Mouse (Mus musculus) kidney, embryonic 16.5 days (tissue): Measurements from ENCODE around the gene Esrrg. TPM values are rescaled to one million over a fixed set of nuclear protein-coding genes. Genes with fewer than 3 reads are reported as not detected.

ENCODE experiments used
- ATAC-seq: fragments of 200-750 bp; cut with Nextera tagmentation; 2 replicates; pipeline ENCODE4 v1.8.0; 2017; ENCODE audit warnings: moderate TSS enrichment; ENCODE audit not compliant: low FRiP score, low TSS enrichment
- H3K27ac ChIP-seq: fragments of 300-500 bp; sonication (generic); 2 replicates; pipeline ENCODE4 v1.5.1; 2014; ENCODE audit warnings: low read length
- H3K27me3 ChIP-seq: fragments of 300-500 bp; sonication (generic); 2 replicates; pipeline ENCODE4 v1.6.1; 2014; ENCODE audit warnings: low read length, control low read depth, mixed read lengths; ENCODE audit not compliant: insufficient read depth
- H3K36me3 ChIP-seq: fragments of 300-500 bp; sonication (generic); 2 replicates; pipeline ENCODE4 v1.6.1; 2014; ENCODE audit warnings: low read length, control low read depth, mixed read lengths; ENCODE audit not compliant: insufficient read depth
- H3K4me1 ChIP-seq: fragments of 300-500 bp; sonication (generic); 2 replicates; pipeline ENCODE4 v1.6.1; 2014; ENCODE audit warnings: low read length, control low read depth, mixed read lengths; ENCODE audit not compliant: insufficient read depth
- H3K4me2 ChIP-seq: fragments of 300-500 bp; sonication (generic); replicated peaks from 2 replicates; pipeline ENCODE4 v1.6.1; 2014; ENCODE audit warnings: low read depth, low read length
- H3K4me3 ChIP-seq: fragments of 300-500 bp; sonication (generic); 2 replicates; pipeline ENCODE4 v1.5.1; 2014; ENCODE audit warnings: mild to moderate bottlenecking, low read length
- H3K9ac ChIP-seq: fragments of 300-500 bp; sonication (generic); replicated peaks from 2 replicates; pipeline ENCODE4 v1.6.1; 2014; ENCODE audit warnings: low read length
- H3K9me3 ChIP-seq: fragments of 300-500 bp; sonication (generic); 2 replicates; pipeline ENCODE4 v1.6.1; 2016; ENCODE audit warnings: low read length, control low read depth
- WGBS: fragments of 180-500 bp; shearing (Covaris S2); extraction: QIAGEN DNeasy Blood & Tissue Kit; methylation state at CpG from one replicate; pipeline ENCODE4 v1.1.7; 2014; 5-methylcytosine and 5-hydroxymethylcytosine counted together
- polyA plus RNA-seq: library from polyadenylated mRNA; unstranded; fragments of >200 nt; fragmentation: Nextera tagmentation; extraction: Ambion mirVana; gene quantifications from 2 replicates; pipeline ENCODE4 v1.2.1, GENCODE M21; 2015

The Esrrg gene
- polyA plus RNA-seq, 1 experiment from 2014 or later: 36.0 TPM

DNA sequence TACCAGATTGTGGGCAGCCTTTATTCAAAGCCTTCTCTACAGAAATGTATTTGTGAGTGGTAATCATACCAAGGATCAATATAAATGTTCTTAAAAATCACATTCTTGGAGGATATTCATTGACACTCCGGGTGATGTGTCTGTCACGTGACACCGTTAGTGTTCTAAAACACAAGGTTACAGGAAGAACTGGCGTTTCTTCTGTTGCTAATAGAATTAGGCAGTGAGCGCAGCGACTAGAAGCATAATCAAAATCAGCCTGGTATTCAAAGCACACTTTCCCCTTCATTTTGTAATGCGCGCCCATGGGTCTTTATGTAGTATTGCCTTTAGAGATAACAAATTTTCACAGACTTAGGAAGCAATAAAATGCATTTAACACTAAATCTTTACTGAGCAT lies 420.6 kb downstream of the Esrrg start:
- Histone ChIP-seq H3K9me3 (no peaks in the 10 kb centered on the region), H3K9ac (no peak overlapping the region), H3K27ac (no peak overlapping the region), H3K4me3 (no peak overlapping the region), H3K4me2 (no peak overlapping the region), H3K27me3 (no peaks in the 10 kb centered on the region; the same call in 1 of the 2 replicates), H3K4me1 (no peaks in the 10 kb centered on the region), H3K36me3 (no peaks in the 10 kb centered on the region)
- 74% methylated on average over 8 of the region's 8 CpGs for WGBS
- no peak for ATAC-seq

DNA sequence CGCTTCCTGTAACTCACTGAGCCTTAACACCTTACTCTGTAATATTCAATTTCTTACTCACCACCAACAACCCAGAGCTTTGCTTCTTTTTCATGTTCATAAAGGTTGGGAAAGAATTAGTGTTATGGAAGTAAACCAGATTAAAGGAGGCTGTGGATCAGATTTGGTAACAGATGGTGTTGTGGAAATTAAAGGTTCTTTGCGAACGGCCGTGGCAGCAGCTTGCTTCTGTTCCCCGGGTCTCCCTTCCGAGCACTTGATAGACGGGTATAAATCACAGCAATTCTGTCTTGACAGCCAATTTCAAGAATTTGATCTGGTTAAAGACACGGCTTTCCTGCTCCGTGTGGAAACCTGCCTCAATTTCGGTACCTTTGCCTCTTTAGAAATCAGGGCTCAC lies 421.5 kb downstream of the Esrrg start:
- WGBS: 18% methylated on average over 10 of the region's 10 CpGs
- Histone ChIP-seq H3K4me1 (no peaks in the 10 kb centered on the region), H3K9me3 (no peaks in the 10 kb centered on the region), H3K27ac (no peak overlapping the region), H3K27me3 (no peaks in the 10 kb centered on the region; the same call in 1 of the 2 replicates), H3K9ac (no peak overlapping the region), H3K4me2 (no peak overlapping the region), H3K36me3 (no peaks in the 10 kb centered on the region), H3K4me3 (no peak overlapping the region)
- ATAC-seq: no peak

DNA sequence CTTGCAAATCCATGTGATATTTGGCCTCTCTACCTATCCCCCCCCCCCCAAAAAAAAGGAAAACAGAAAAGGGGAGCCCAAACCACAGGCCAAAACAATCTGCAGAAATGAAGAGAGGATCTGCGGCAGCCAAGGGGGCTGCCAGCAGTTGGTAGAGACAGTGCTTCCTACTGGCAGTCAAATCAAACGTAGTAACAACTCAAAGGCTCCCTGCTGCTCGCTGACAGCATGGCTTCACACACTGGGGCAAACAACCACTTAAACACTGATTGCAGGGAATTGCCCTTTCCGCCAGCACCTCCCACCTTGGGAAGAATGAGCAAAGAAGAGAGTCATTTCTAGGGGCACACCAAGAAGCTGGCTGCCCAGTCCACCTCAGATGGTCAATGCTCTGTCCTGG lies 422.7 kb downstream of the Esrrg start:
- Histone ChIP-seq H3K4me1 (no peaks in the 10 kb centered on the region), H3K9me3 (no peaks in the 10 kb centered on the region), H3K27ac (no peak overlapping the region), H3K27me3 (no peaks in the 10 kb centered on the region; the same call in 1 of the 2 replicates), H3K4me2 (no peak overlapping the region), H3K9ac (no peak overlapping the region), H3K36me3 (no peaks in the 10 kb centered on the region), H3K4me3 (no peak overlapping the region)
- no peak for ATAC-seq
- 46% methylated on average over 4 of the region's 4 CpGs for WGBS

DNA sequence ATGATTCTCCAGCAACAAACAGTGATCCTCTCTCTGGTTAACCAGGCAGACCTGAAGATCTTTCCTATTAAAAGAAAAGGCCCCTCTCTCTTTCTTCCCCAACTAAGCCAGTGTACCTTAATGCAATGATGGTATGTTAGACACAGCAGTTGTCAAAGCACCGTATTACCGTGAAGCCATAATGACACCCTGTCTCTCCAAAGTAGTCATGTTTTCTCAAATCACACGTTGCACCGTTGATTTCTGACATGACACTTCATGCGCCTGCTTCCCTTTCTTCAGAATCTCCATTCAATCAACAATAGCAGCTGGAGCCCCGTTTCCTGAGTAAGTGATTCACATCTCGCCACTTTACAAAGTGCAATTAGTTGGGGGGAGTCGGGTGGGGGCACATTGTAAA lies 427.4 kb downstream of the Esrrg start:
- Histone ChIP-seq H3K27me3 (no peaks in the 10 kb centered on the region), H3K9ac (no peak overlapping the region), H3K27ac (no peak overlapping the region), H3K9me3 (no peaks in the 10 kb centered on the region), H3K4me2 (no peak overlapping the region), H3K4me3 (no peak overlapping the region), H3K36me3 (no peaks in the 10 kb centered on the region), H3K4me1 (no peaks in the 10 kb centered on the region)
- no peak for ATAC-seq
- WGBS: 24% methylated on average over 8 of the region's 8 CpGs

DNA sequence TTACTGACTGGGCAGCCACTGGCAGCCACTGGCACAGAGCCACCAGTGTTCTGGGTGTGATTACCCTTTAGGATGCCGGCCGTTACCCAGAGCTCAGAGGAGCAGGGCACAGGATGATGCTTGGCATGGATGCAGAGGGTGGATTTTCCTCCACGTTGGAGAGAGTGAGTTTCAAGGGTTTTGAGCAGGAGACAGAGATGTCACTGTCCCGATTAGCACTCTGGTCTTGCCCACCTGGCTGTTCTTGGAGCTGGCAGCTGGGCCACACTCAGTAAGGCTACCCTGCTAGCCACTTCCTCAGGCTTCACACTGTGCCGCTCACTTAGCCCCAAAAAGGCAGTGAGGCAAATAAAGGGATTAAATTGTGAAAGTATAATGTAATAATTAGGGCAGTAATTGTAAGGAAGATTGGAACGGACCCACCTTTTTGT lies 438.1 kb downstream of the Esrrg start:
- peaks cover 6% of the 10 kb centered on the region; the same call in 1 of the 2 replicates for H3K9me3 ChIP-seq
- 82% methylated on average over 6 of the region's 6 CpGs for WGBS
- H3K27me3 ChIP-seq: no peaks in the 10 kb centered on the region
- H3K9ac ChIP-seq: no peak overlapping the region
- H3K4me3 ChIP-seq: no peak overlapping the region
- no peak for ATAC-seq
- no peaks in the 10 kb centered on the region for H3K36me3 ChIP-seq
- H3K4me1 ChIP-seq: no peaks in the 10 kb centered on the region
- no peak overlapping the region for H3K4me2 ChIP-seq
- H3K27ac ChIP-seq: no peak overlapping the region

DNA sequence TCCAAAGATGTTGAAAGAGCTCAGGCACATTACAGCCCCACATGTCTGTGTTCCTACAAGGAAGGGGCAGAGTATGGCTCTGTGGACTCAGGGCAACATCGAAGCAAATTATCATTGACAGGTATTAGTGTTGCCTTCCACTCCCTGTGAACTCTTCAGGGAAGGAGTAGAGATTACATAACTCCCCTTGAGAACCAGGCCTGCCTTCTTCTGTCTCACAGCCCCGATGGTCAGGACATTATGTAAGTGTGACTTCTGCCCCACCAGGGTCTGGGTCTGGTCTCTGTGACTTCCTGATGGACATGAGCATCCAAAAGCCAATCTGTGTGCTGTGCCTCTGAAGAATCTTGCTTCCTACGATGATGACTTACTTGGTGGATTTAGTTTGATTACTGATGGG lies 438.6 kb downstream of the Esrrg start:
- H3K27me3 ChIP-seq: no peaks in the 10 kb centered on the region
- peaks cover 6% of the 10 kb centered on the region; the same call in 1 of the 2 replicates for H3K9me3 ChIP-seq
- no peak for ATAC-seq
- no peak overlapping the region for H3K9ac ChIP-seq
- H3K4me2 ChIP-seq: no peak overlapping the region
- no peak overlapping the region for H3K27ac ChIP-seq
- no peak overlapping the region for H3K4me3 ChIP-seq
- H3K36me3 ChIP-seq: no peaks in the 10 kb centered on the region
- 73% methylated on average over 3 of the region's 3 CpGs for WGBS
- H3K4me1 ChIP-seq: no peaks in the 10 kb centered on the region

DNA sequence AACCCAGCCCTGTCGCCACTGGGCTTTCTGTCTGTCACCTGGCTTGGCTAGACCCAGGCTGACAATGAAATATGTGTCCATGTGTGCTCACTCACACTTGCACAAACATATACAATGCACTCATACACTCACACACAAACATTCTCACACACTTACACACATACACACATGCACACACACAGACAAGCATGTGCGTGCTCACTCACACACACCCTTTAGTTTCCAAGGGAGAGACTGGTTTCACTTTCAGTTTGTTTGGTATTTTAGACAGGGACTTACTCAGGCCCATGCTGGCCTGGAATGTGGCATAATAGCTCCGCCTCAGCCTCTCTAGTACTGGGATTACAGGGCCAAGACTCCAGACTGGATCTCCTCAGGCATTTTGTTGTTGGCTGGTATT lies 447.3 kb downstream of the Esrrg start:
- Histone ChIP-seq H3K4me2 (no peak overlapping the region), H3K9ac (no peak overlapping the region), H3K9me3 (no peaks in the 10 kb centered on the region), H3K4me3 (no peak overlapping the region), H3K36me3 (no peaks in the 10 kb centered on the region), H3K27me3 (no peaks in the 10 kb centered on the region), H3K27ac (no peak overlapping the region), H3K4me1 (no peaks in the 10 kb centered on the region)
- no peak for ATAC-seq
- WGBS: 75% methylated on average over 3 of the region's 3 CpGs

DNA sequence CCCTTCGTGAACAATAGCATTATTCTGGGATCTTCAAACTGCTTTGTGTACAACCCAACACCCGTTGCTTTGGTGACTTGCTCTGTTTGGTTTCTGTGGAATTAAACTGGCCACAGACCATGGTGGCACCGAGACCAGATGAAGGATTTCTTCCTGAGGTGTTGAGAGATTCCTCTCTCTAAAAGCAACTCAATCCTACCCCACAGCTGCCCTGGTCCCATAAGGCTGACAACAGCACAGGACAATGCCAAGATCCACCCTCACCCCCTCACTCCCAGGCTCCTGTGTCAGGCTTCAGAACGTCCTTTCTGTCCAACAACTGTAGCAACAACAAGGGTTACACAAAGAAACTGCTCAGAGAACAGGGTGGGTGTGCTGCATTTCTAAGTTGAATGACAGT lies 449.3 kb downstream of the Esrrg start:
- ATAC-seq: no peak
- Histone ChIP-seq H3K4me2 (no peak overlapping the region), H3K36me3 (no peaks in the 10 kb centered on the region), H3K9ac (no peak overlapping the region), H3K4me3 (no peak overlapping the region), H3K4me1 (no peaks in the 10 kb centered on the region), H3K27me3 (no peaks in the 10 kb centered on the region), H3K9me3 (no peaks in the 10 kb centered on the region), H3K27ac (no peak overlapping the region)
- 75% methylated on average over 4 of the region's 4 CpGs for WGBS

DNA sequence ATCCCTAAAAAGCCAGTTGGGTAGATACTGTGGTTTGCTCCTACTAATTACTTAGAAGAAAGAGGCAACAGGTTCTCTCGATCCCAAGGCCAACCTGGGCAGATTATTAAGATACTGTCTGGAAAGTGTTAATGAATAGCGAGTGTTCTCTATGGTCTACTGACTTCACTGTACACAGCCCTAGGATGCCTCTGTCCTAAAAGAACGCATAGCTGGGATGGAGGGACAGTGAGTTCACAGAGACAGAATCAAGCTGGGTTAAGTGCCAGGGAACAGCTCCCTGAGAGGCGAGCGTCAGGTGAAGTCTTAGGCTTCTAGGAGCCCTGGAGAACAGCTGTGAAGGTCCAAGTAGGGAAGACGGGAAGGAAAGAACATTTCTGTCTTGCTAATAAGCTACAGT lies 450.4 kb downstream of the Esrrg start:
- H3K4me3 ChIP-seq: no peak overlapping the region
- no peak overlapping the region for H3K4me2 ChIP-seq
- 65% methylated on average over 6 of the region's 6 CpGs for WGBS
- no peaks in the 10 kb centered on the region for H3K4me1 ChIP-seq
- no peaks in the 10 kb centered on the region for H3K36me3 ChIP-seq
- no peaks in the 10 kb centered on the region for H3K27me3 ChIP-seq
- no peak overlapping the region for H3K9ac ChIP-seq
- no peaks in the 10 kb centered on the region for H3K9me3 ChIP-seq
- ATAC-seq: peak; percentile 84
- peak overlapping the region; percentile 48; the same call in 1 of the 2 replicates for H3K27ac ChIP-seq

DNA sequence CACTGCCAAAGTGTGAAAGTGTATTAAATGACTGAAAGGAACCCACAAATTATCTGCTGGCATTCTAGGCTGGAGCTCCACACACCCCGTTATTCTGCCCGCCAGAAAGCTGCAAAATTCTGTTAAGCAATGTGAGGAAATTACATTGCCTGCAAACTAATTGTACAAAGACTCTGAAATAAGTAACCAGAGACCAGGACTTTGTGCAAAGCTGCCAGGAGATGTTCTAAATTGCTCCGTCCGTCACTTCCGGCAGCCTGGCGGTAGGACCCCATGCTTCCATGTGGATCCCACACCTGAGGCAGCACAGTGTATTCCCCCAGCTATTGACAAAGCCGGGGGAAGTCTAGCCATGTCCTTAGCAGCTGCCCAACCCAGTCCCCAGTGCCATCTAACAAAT lies 451.9 kb downstream of the Esrrg start:
- 79% methylated on average over 7 of the region's 7 CpGs for WGBS

More for the DNA sequence above, 451.9 kb downstream of the Esrrg start:
- Histone ChIP-seq H3K27ac (no peak overlapping the region), H3K36me3 (no peaks in the 10 kb centered on the region), H3K4me1 (no peaks in the 10 kb centered on the region), H3K4me2 (no peak overlapping the region), H3K4me3 (no peak overlapping the region), H3K9me3 (no peaks in the 10 kb centered on the region), H3K27me3 (no peaks in the 10 kb centered on the region), H3K9ac (no peak overlapping the region)
- no peak for ATAC-seq
